Mouse (Mus musculus) C2C12 (cell line): ENCODE measurements around the gene Ptprn2.

ENCODE experiments used
- CEBPB ChIP-seq: IDR thresholded peaks from one replicate; pipeline ENCODE4 v1.6.1; 2011; ENCODE audit warnings: low read depth, mild to moderate bottlenecking, control low read depth, moderate library complexity
- CTCF ChIP-seq: IDR thresholded peaks from one replicate; pipeline ENCODE4 v1.5.1; 2011; ENCODE audit not compliant: control insufficient read depth, insufficient read depth, insufficient read length
- FOSL1 ChIP-seq: IDR thresholded peaks from one replicate; pipeline ENCODE4 v1.8.0; 2011; ENCODE audit warnings: mild to moderate bottlenecking, low read length; ENCODE audit not compliant: poor library complexity, insufficient read depth, severe bottlenecking
- MAX ChIP-seq: IDR thresholded peaks from one replicate; pipeline ENCODE4 v1.6.1; 2011; ENCODE audit warnings: mild to moderate bottlenecking, control low read depth
- MYOD1 ChIP-seq: IDR thresholded peaks from one replicate; pipeline ENCODE4 v1.6.1; 2011; ENCODE audit warnings: low read depth; ENCODE audit not compliant: control insufficient read depth, insufficient read length
- MYOG ChIP-seq: IDR thresholded peaks from one replicate; pipeline ENCODE4 v1.6.1; 2011; ENCODE audit not compliant: control insufficient read depth, insufficient read length; ENCODE audit errors: extremely low read depth
- USF1 ChIP-seq: IDR thresholded peaks from one replicate; pipeline ENCODE4 v1.6.1; 2011; ENCODE audit warnings: low read depth, mild to moderate bottlenecking, control low read depth, moderate library complexity

GRCm38 (mm10) chr12:116819836-116820235 is 334.3 kb downstream of the Ptprn2 start:
- TF ChIP-seq CTCF: no peak
- no peak for TF ChIP-seq MYOD1
- no peak for TF ChIP-seq USF1
- TF ChIP-seq MAX: no peak
- no peak for TF ChIP-seq CEBPB
- TF ChIP-seq FOSL1: no peak
- no peak for TF ChIP-seq MYOG
